Comparison of ENCODE assay signal across 26 mouse cellular contexts in the genomic region with DNA sequence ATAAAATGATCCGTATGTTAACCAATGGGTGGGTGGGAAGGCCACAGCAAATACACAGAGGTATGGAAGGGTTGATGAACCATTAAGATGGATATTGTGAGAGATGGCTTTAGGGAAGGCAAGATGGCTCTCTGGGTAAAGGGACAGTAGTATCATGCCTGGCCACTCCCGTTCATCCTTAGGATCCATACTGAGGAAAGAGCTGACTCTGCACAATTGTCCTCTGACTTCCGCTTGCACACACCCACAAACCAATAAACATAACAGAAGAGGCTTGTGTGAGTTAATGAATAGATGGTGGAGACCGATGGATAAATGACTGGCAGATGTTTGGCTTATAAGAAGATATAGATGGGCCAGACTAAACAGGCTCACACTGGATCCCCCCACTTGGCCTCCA. TPM values are rescaled to one million over a fixed set of nuclear protein-coding genes. Genes with fewer than 3 reads are reported as not detected.
"Had no signal": no experiment of that assay in that cellular context is flagged by ENCODE, and none has a peak within 500 bp of the region (broad histone marks: within the 10 kb centered on the region; RNA-seq: fewer than 3 reads in every experiment).

No protein-coding gene starts in this region.

- H3K4me1 ChIP-seq: embryonic facial prominence, embryonic 12.5 days had no signal

- H3K4me2 ChIP-seq: embryonic facial prominence, embryonic 12.5 days; embryonic facial prominence, embryonic 13.5 days; embryonic facial prominence, embryonic 15.5 days; forebrain, embryonic 12.5 days; forebrain, embryonic 13.5 days; forebrain, embryonic 15.5 days had no signal

- H3K9me3 ChIP-seq: embryonic facial prominence, embryonic 10.5 days; embryonic facial prominence, embryonic 12.5 days; embryonic facial prominence, embryonic 13.5 days; embryonic facial prominence, embryonic 15.5 days; forebrain, embryonic 10.5 days; forebrain, embryonic 12.5 days; forebrain, embryonic 13.5 days; forebrain, embryonic 15.5 days had no signal

- H3K27ac ChIP-seq: embryonic facial prominence, embryonic 10.5 days; embryonic facial prominence, embryonic 12.5 days; embryonic facial prominence, embryonic 13.5 days; embryonic facial prominence, embryonic 15.5 days; forebrain, embryonic 10.5 days; forebrain, embryonic 12.5 days; forebrain, embryonic 13.5 days; forebrain, embryonic 15.5 days; gastrocnemius, adult 2 months; heart, adult 2 months had no signal

- H3K4me3 ChIP-seq: embryonic facial prominence, embryonic 10.5 days; embryonic facial prominence, embryonic 12.5 days; embryonic facial prominence, embryonic 13.5 days; embryonic facial prominence, embryonic 15.5 days; erythroblast, embryonic 14.5 days; forebrain, embryonic 10.5 days; forebrain, embryonic 12.5 days; forebrain, embryonic 13.5 days; forebrain, embryonic 15.5 days; gastrocnemius, adult 2 months; heart, adult 2 months had no signal

- ATAC-seq: forebrain, embryonic 13.5 days; forebrain, embryonic 14.5 days; forebrain, embryonic 15.5 days; forebrain, embryonic 16.5 days; forebrain, postnatal 0 days had no signal

- H3K36me3 ChIP-seq: embryonic facial prominence, embryonic 10.5 days; embryonic facial prominence, embryonic 12.5 days; embryonic facial prominence, embryonic 13.5 days; embryonic facial prominence, embryonic 15.5 days; forebrain, embryonic 10.5 days; forebrain, embryonic 12.5 days had no signal

- H3K9ac ChIP-seq: embryonic facial prominence, embryonic 12.5 days; embryonic facial prominence, embryonic 13.5 days; embryonic facial prominence, embryonic 15.5 days; forebrain, embryonic 12.5 days; forebrain, embryonic 13.5 days; forebrain, embryonic 15.5 days; forebrain, postnatal 0 days had no signal

- H3K27me3 ChIP-seq: embryonic facial prominence, embryonic 15.5 days; forebrain, embryonic 13.5 days; forebrain, embryonic 15.5 days had no signal

- DNase-seq: cerebellum, adult 9-10 months; cerebellum, adult 9-11 months; cerebellum, postnatal 36 days; embryo, embryonic 11 days; forebrain, postnatal 0 days; gastrocnemius, adult 2 months; gastrocnemius, postnatal 10 days; gastrocnemius, postnatal 14 days; gastrocnemius, postnatal 25 days; gastrocnemius, postnatal 36 days; heart, adult 11 months; heart, adult 18-20 months; heart, adult 2 months had no signal

RNA-seq across cellular contexts. Expression of gene Sez6l, which starts 19.6 kb away (rescaled TPM):
- total RNA-seq: common myeloid progenitor, adult 5-6 weeks; gastrocnemius, adult 2 months; gastrocnemius, postnatal 25 days; granulocyte monocyte progenitor cell, adult 5-6 weeks had no signal
- polyA plus RNA-seq: erythroblast, embryonic 14.5 days had no signal
